Mouse (Mus musculus): ENCODE data around the gene Fstl4.

DNA sequence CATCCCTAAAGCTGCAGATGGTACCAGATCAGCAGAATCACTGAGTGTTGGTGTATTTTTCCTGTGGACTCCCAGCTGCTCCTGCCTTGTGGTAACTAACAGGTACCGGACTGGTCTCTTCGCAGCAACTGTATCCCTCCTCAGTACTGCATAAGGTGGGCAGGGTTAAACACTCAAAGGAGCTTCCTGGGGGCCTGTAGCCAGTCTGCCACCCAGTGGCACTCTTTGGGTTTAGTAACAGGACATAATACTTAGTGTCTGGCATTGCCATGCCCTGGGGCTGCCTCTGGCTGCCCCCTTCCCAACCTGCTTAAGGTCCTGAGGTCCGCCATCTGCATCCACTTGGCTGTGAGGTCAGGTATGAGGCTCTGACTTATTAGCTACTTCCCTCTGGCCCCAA lies 375.2 kb downstream of the Fstl4 start:
- TF ChIP-seq EP300 (IDR thresholded peaks at IDR 0.05; ENCODE audit: insufficient read depth, low read depth, low read length) = no peak
- TF ChIP-seq CTCF (IDR thresholded peaks at IDR 0.05) = no peak
- TF ChIP-seq POLR2A (IDR thresholded peaks at IDR 0.05; ENCODE audit: insufficient read depth, low read depth, low read length) = no peak
